Mouse (Mus musculus) MEL (cell line): ENCODE data around the gene Plb1. TPM values are rescaled to one million over a fixed set of nuclear protein-coding genes. Genes with fewer than 3 reads are reported as not detected.

Experiments used
- DNase-seq: peaks from one replicate; pipeline ENCODE4 v3.0.0; 2011; ENCODE audit warnings: low read depth, low spot score
- H3K27ac ChIP-seq: 2 replicates; pipeline ENCODE4 v1.5.1; 2012; ENCODE audit warnings: low read depth, mild to moderate bottlenecking, control low read depth, low read length, moderate library complexity; ENCODE audit not compliant: control insufficient read depth
- H3K27me3 ChIP-seq, 2 experiments: fragments of 150-350 bp in 1 of 2; sonication (generic) in 1 of 2; 2 replicates each; pipeline ENCODE4 v1.6.1; 2012; ENCODE audit warnings: low read length in 2 of 2, mild to moderate bottlenecking in 2 of 2, improper control_type of control experiment in 1 of 2, moderate library complexity in 1 of 2; ENCODE audit not compliant: insufficient read depth in 2 of 2, control insufficient read depth in 1 of 2
- H3K36me3 ChIP-seq, 2 experiments: 2 replicates each; pipeline ENCODE4 v1.6.1; 2012 to 2014; ENCODE audit warnings: low read length in 2 of 2, improper control_type of control experiment in 1 of 2, inconsistent platforms in 1 of 2, mild to moderate bottlenecking in 1 of 2; ENCODE audit not compliant: insufficient read depth in 2 of 2, control insufficient read depth in 1 of 2
- H3K4me1 ChIP-seq, 2 experiments: fragments of 150-350 bp in 1 of 2; sonication (generic) in 1 of 2; 2 replicates each; pipeline ENCODE4 v1.6.1; 2012; ENCODE audit warnings: low read length in 2 of 2, improper control_type of control experiment in 1 of 2, mild to moderate bottlenecking in 1 of 2; ENCODE audit not compliant: insufficient read depth in 2 of 2, control insufficient read depth in 1 of 2
- H3K4me3 ChIP-seq, 2 experiments: fragments of 150-350 bp in 1 of 2; sonication (generic) in 1 of 2; 2 replicates each; pipeline ENCODE4 v1.5.1; 2012; ENCODE audit warnings: low read depth in 2 of 2, low read length in 2 of 2, mild to moderate bottlenecking in 2 of 2, moderate library complexity in 2 of 2, control low read depth in 1 of 2, improper control_type of control experiment in 1 of 2; ENCODE audit not compliant: control insufficient read depth in 1 of 2, insufficient read depth in 1 of 2
- H3K79me2 ChIP-seq: 2 replicates; pipeline ENCODE4 v1.6.1; 2012; ENCODE audit warnings: mild to moderate bottlenecking, low read length, moderate library complexity; ENCODE audit not compliant: control insufficient read depth, poor library complexity, insufficient read depth
- H3K9ac ChIP-seq: 2 replicates; pipeline ENCODE4 v1.6.1; 2012; ENCODE audit warnings: low read depth, mild to moderate bottlenecking, control low read depth, low read length, moderate library complexity; ENCODE audit not compliant: control insufficient read depth, poor library complexity, severe bottlenecking
- H3K9me3 ChIP-seq: fragments of 150-350 bp; sonication (generic); replicated peaks from 2 replicates; pipeline ENCODE4 v1.6.1; 2012; ENCODE audit warnings: mild to moderate bottlenecking, low read length, improper control_type of control experiment, moderate library complexity; ENCODE audit not compliant: insufficient read depth
- BHLHE40 ChIP-seq: IDR thresholded peaks from 2 replicates; pipeline ENCODE4 v1.6.1; 2012; ENCODE audit warnings: low read depth, mild to moderate bottlenecking, inconsistent platforms, low read length, improper control_type of control experiment, borderline replicate concordance
- CHD2 ChIP-seq: IDR thresholded peaks from 2 replicates; pipeline ENCODE4 v1.6.1; 2011; ENCODE audit warnings: low read length, improper control_type of control experiment
- CTCF ChIP-seq, 3 experiments: IDR thresholded peaks in 2 of 3; conservative IDR thresholded peaks in 1 of 3; 2 replicates each; pipeline ENCODE4 v1.5.1; 2011 to 2012; ENCODE audit warnings: low read length in 3 of 3, low read depth in 2 of 3, mild to moderate bottlenecking in 2 of 3, improper control_type of control experiment in 1 of 3, inconsistent platforms in 1 of 3, mixed read lengths in 1 of 3, moderate library complexity in 1 of 3; ENCODE audit not compliant: control insufficient read depth in 1 of 3, insufficient read depth in 1 of 3, poor library complexity in 1 of 3, severe bottlenecking in 1 of 3
- E2F4 ChIP-seq: IDR thresholded peaks from 2 replicates; pipeline ENCODE4 v1.6.1; 2011; ENCODE audit warnings: low read depth, low read length, improper control_type of control experiment, borderline replicate concordance
- ELF1 ChIP-seq: IDR thresholded peaks from 2 replicates; pipeline ENCODE4 v1.6.1; 2014; ENCODE audit warnings: low read depth, mild to moderate bottlenecking, inconsistent platforms, low read length, improper control_type of control experiment, moderate library complexity
- EP300 ChIP-seq, 2 experiments: IDR thresholded peaks; 2 replicates each; pipeline ENCODE4 v1.6.1; 2011; ENCODE audit warnings: improper control_type of control experiment in 2 of 2, low read length in 2 of 2, low read depth in 1 of 2, mild to moderate bottlenecking in 1 of 2
- GABPA ChIP-seq: IDR thresholded peaks from 2 replicates; pipeline ENCODE4 v1.6.1; 2012; ENCODE audit warnings: low read depth, mild to moderate bottlenecking, inconsistent platforms, low read length, improper control_type of control experiment, moderate library complexity
- GATA1 ChIP-seq: IDR thresholded peaks from 2 replicates; pipeline ENCODE4 v1.6.1; 2011; ENCODE audit warnings: low read depth, low read length, improper control_type of control experiment
- MAFK ChIP-seq: IDR thresholded peaks from 2 replicates; pipeline ENCODE4 v1.6.1; 2011; ENCODE audit warnings: low read depth, mild to moderate bottlenecking, low read length, improper control_type of control experiment, borderline replicate concordance
- MEF2A ChIP-seq: IDR thresholded peaks from 2 replicates; pipeline ENCODE4 v1.6.1; 2014; ENCODE audit warnings: low read depth, mild to moderate bottlenecking, inconsistent platforms, low read length, improper control_type of control experiment; ENCODE audit not compliant: poor library complexity, insufficient replicate concordance, severe bottlenecking; ENCODE audit errors: extremely low read depth
- MXI1 ChIP-seq: IDR thresholded peaks from 2 replicates; pipeline ENCODE4 v1.6.1; 2011; ENCODE audit warnings: mild to moderate bottlenecking, low read depth, low read length, improper control_type of control experiment
- MYB ChIP-seq: IDR thresholded peaks from 2 replicates; pipeline ENCODE4 v1.6.1; 2011; ENCODE audit warnings: mild to moderate bottlenecking, low read depth, low read length, improper control_type of control experiment
- NELFE ChIP-seq: IDR thresholded peaks from 2 replicates; pipeline ENCODE4 v1.6.1; 2011; ENCODE audit warnings: low read depth, low read length, improper control_type of control experiment
- NRF1 ChIP-seq: IDR thresholded peaks from 2 replicates; pipeline ENCODE4 v1.6.1; 2014; ENCODE audit warnings: low read depth, mild to moderate bottlenecking, inconsistent platforms, low read length, improper control_type of control experiment, moderate library complexity; ENCODE audit not compliant: poor library complexity, insufficient read depth, severe bottlenecking
- POLR2A ChIP-seq, 2 experiments: IDR thresholded peaks; 2 replicates each; pipeline ENCODE4 v1.6.1; 2011 to 2012; ENCODE audit warnings: low read length in 2 of 2, mild to moderate bottlenecking in 2 of 2, control low read depth in 1 of 2, improper control_type of control experiment in 1 of 2, low read depth in 1 of 2, moderate library complexity in 1 of 2; ENCODE audit not compliant: control insufficient read depth in 1 of 2, insufficient read depth in 1 of 2, poor library complexity in 1 of 2
- POLR2AphosphoS5 ChIP-seq: IDR thresholded peaks from 2 replicates; pipeline ENCODE4 v1.6.1; 2012; ENCODE audit warnings: low read depth, borderline replicate concordance, mild to moderate bottlenecking, inconsistent platforms, low read length, moderate library complexity, mixed read lengths
- RCOR1 ChIP-seq: IDR thresholded peaks from 2 replicates; pipeline ENCODE4 v1.6.1; 2012; ENCODE audit warnings: low read depth, mild to moderate bottlenecking, inconsistent platforms, low read length, improper control_type of control experiment
- SMC3 ChIP-seq: IDR thresholded peaks from 2 replicates; pipeline ENCODE4 v1.6.1; 2011; ENCODE audit warnings: low read depth, low read length, improper control_type of control experiment
- TBP ChIP-seq: IDR thresholded peaks from 2 replicates; pipeline ENCODE4 v1.8.0; 2011; ENCODE audit warnings: low read depth, low read length, improper control_type of control experiment
- TCF12 ChIP-seq: IDR thresholded peaks from 2 replicates; pipeline ENCODE4 v1.6.1; 2014; ENCODE audit warnings: low read depth, mild to moderate bottlenecking, inconsistent platforms, low read length, improper control_type of control experiment, moderate library complexity
- UBTF ChIP-seq: IDR thresholded peaks from 2 replicates; pipeline ENCODE4 v1.6.1; 2012; ENCODE audit warnings: low read depth, mild to moderate bottlenecking, inconsistent platforms, low read length, improper control_type of control experiment, moderate library complexity, borderline replicate concordance; ENCODE audit not compliant: insufficient read depth
- USF2 ChIP-seq, 2 experiments: IDR thresholded peaks; 2 replicates each; pipeline ENCODE4 v1.6.1; 2011 to 2012; ENCODE audit warnings: improper control_type of control experiment in 2 of 2, low read length in 2 of 2, borderline replicate concordance in 1 of 2, inconsistent platforms in 1 of 2, low read depth in 1 of 2, mild to moderate bottlenecking in 1 of 2; ENCODE audit not compliant: insufficient read depth in 1 of 2
- ZKSCAN1 ChIP-seq: IDR thresholded peaks from 2 replicates; pipeline ENCODE4 v1.6.1; 2012; ENCODE audit warnings: low read depth, mild to moderate bottlenecking, inconsistent platforms, low read length, improper control_type of control experiment, moderate library complexity
- polyA plus RNA-seq, 2 experiments: library from polyadenylated mRNA; stranded (reverse) in 1 of 2; unstranded in 1 of 2; fragments of >175 nt in 1 of 2; fragments of >200 nt in 1 of 2; gene quantifications; 2 replicates each; pipeline versions ENCODE4 v1.2.1 to v1.2.4; 2012; ENCODE audit warnings: low replicate concordance in 2 of 2, low read depth in 1 of 2; ENCODE audit not compliant: insufficient read length in 2 of 2, insufficient read depth in 1 of 2, missing spikeins in 1 of 2
- total RNA-seq: library from RNA; depleted of rRNA; stranded (reverse); fragments of 300-350 nt; gene quantifications from 2 replicates; pipeline ENCODE4 v1.2.3, GENCODE M21; 2012

The Plb1 gene
- total and polyA plus RNA-seq, 3 experiments = not detected

GRCm38 (mm10) chr5:32335172-32335571, 102.7 kb downstream of the Plb1 start:
- Histone ChIP-seq H3K4me1 (no peaks in the 10 kb centered on the region), H3K36me3 (no peaks in the 10 kb centered on the region), H3K27me3 (peaks cover 9 to 15% of the 10 kb centered on the region in 2 experiments), H3K27ac (no peak overlapping the region), H3K4me3 (no peak overlapping the region), H3K9me3 (no peaks in the 10 kb centered on the region), H3K9ac (no peak overlapping the region), H3K79me2 (no peaks in the 10 kb centered on the region)
- no peak for TF ChIP-seq TBP
- TF ChIP-seq ZKSCAN1 = no peak
- TF ChIP-seq GABPA = no peak
- TF ChIP-seq EP300 (IDR thresholded peaks at IDR 0.05; ENCODE audit: low read depth in 1 of 2, low read length in 2 of 2) = no peak
- TF ChIP-seq BHLHE40 = no peak
- no peak for TF ChIP-seq SMC3
- no peak for TF ChIP-seq USF2 (IDR thresholded peaks at IDR 0.05; ENCODE audit: borderline replicate concordance in 1 of 2, insufficient read depth in 1 of 2, low read depth in 1 of 2, low read length in 2 of 2)
- no peak for TF ChIP-seq NELFE
- TF ChIP-seq MEF2A = no peak
- no peak for TF ChIP-seq TCF12
- TF ChIP-seq CTCF (IDR thresholded peaks at IDR 0.05 in 2 of 3, conservative IDR thresholded peaks at IDR 0.05 in 1 of 3; ENCODE audit: control insufficient read depth in 1 of 3, insufficient read depth in 1 of 3, low read depth in 2 of 3, low read length in 3 of 3, poor library complexity in 1 of 3, severe bottlenecking in 1 of 3) = no peak
- no peak for DNase-seq

DNA sequence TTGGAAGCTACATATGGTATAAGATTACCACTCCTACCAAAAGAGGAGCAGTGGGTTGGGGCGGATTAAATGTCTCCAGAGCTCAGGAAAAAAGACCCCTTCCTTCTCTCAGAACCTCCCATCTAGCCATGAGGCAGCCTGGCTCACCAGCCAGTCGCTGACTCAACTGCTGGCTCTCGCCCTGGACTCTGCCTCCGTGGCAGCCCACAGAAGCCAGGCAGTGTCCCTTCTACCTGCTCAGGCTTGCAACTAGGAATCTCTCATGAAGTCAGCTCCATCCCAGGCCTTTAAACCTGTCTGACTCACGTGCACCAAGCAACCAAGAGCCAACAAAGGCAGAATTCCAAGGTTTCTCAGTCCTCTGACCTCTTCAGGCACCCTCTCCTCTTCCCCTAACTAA, 103.6 kb downstream of the Plb1 start:
- no peak for DNase-seq
- Histone ChIP-seq H3K79me2 (no peaks in the 10 kb centered on the region), H3K9me3 (no peaks in the 10 kb centered on the region), H3K27me3 (peaks cover 7 to 10% of the 10 kb centered on the region in 2 experiments), H3K4me3 (no peak overlapping the region), H3K36me3 (no peaks in the 10 kb centered on the region), H3K9ac (no peak overlapping the region), H3K27ac (no peak overlapping the region), H3K4me1 (no peaks in the 10 kb centered on the region)
- TF ChIP-seq POLR2A (IDR thresholded peaks at IDR 0.05; ENCODE audit: control insufficient read depth in 1 of 2, insufficient read depth in 1 of 2, low read depth in 1 of 2, low read length in 2 of 2, poor library complexity in 1 of 2) (no peak), MAFK (no peak), RCOR1 (no peak), ZKSCAN1 (no peak), CHD2 (no peak), MXI1 (no peak), E2F4 (no peak), GABPA (no peak), UBTF (no peak), GATA1 (no peak), POLR2AphosphoS5 (no peak), NELFE (no peak), USF2 (IDR thresholded peaks at IDR 0.05; ENCODE audit: borderline replicate concordance in 1 of 2, insufficient read depth in 1 of 2, low read depth in 1 of 2, low read length in 2 of 2) (no peak), MYB (no peak), NRF1 (no peak), ELF1 (no peak)
